Mouse (Mus musculus): ENCODE measurements around the gene Abhd11.
"Not testable (repeated sequence)": the region's sequence is repeated elsewhere in the genome, so short reads cannot be mapped to it uniquely, and the experiment has no call there.

Abhd11 gene

GRCm38 (mm10) chr5:135023344-135024173 lies 14.6 kb downstream of the Abhd11 start, which contains the start of gene Stx1a:
Gene Stx1a, plus strand, starts transcription at chr5:135023482.
- DNase-seq (ENCODE audit: low read depth, low spot score), result peak; percentile 83

- DNase-seq (ENCODE audit: low read depth, low spot score), result no peak
Measured at GRCm38 (mm10) chr5:135024665-135025224, 15.8 kb downstream of the Abhd11 start.

- DNase-seq (ENCODE audit: low read depth, low spot score), result no peak
Measured at GRCm38 (mm10) chr5:135025899-135026298, 16.9 kb downstream of the Abhd11 start.

- no peak for DNase-seq (ENCODE audit: low read depth, low spot score)
Measured at GRCm38 (mm10) chr5:135029007-135029854, 20.3 kb downstream of the Abhd11 start.

GRCm38 (mm10) chr5:135032581-135032980 lies 23.6 kb downstream of the Abhd11 start:
- no peak for DNase-seq (ENCODE audit: low read depth, low spot score)

GRCm38 (mm10) chr5:135034593-135034992 lies 25.6 kb downstream of the Abhd11 start:
- DNase-seq (ENCODE audit: low read depth, low spot score), result no peak

GRCm38 (mm10) chr5:135035608-135036359 lies 26.8 kb downstream of the Abhd11 start:
- DNase-seq (ENCODE audit: low read depth, low spot score), result no peak

- DNase-seq (ENCODE audit: low read depth, low spot score), result no peak
Measured at GRCm38 (mm10) chr5:135037946-135038345, 29.0 kb downstream of the Abhd11 start.

GRCm38 (mm10) chr5:135039541-135039940 lies 30.6 kb downstream of the Abhd11 start:
- no peak for DNase-seq (ENCODE audit: low read depth, low spot score)

GRCm38 (mm10) chr5:135040059-135040458 lies 31.1 kb downstream of the Abhd11 start:
- no peak for DNase-seq (ENCODE audit: low read depth, low spot score)

- no peak for DNase-seq (ENCODE audit: low read depth, low spot score)
Measured at GRCm38 (mm10) chr5:135040777-135041176, 31.8 kb downstream of the Abhd11 start.

GRCm38 (mm10) chr5:135042105-135042788 lies 33.3 kb downstream of the Abhd11 start:
- DNase-seq (ENCODE audit: low read depth, low spot score), result peak; percentile 74

- DNase-seq (ENCODE audit: low read depth, low spot score), result no peak
Measured at GRCm38 (mm10) chr5:135044575-135044974, 35.6 kb downstream of the Abhd11 start.

- no peak for DNase-seq (ENCODE audit: low read depth, low spot score)
Measured at GRCm38 (mm10) chr5:135048539-135048938, 39.6 kb downstream of the Abhd11 start.

GRCm38 (mm10) chr5:135049268-135049667 lies 40.3 kb downstream of the Abhd11 start:
- not testable (repeated sequence) for DNase-seq (ENCODE audit: low read depth, low spot score)

- no peak for DNase-seq (ENCODE audit: low read depth, low spot score)
Measured at GRCm38 (mm10) chr5:135053356-135053755, 44.4 kb downstream of the Abhd11 start.
